Mouse (Mus musculus) neural tube, embryonic 14.5 days (tissue): ENCODE measurements around the gene Lzts3. TPM values are rescaled to one million over a fixed set of nuclear protein-coding genes. Genes with fewer than 3 reads are reported as not detected.
A peak's percentile ranks its signal among the peaks of the same experiment; 100 is the strongest.

Source experiments
- ATAC-seq: fragments of 200-750 bp; cut with Nextera tagmentation; 2 replicates; pipeline ENCODE4 v1.8.0; 2017; ENCODE audit warnings: low read depth, mild to moderate bottlenecking, moderate TSS enrichment, moderate library complexity
- H3K27ac ChIP-seq: fragments of 300-500 bp; sonication (generic); 2 replicates; pipeline ENCODE4 v1.5.1; 2014; ENCODE audit warnings: low read depth, mild to moderate bottlenecking, control low read depth, low read length, moderate library complexity, mixed read lengths
- H3K27me3 ChIP-seq: fragments of 300-500 bp; sonication (generic); 2 replicates; pipeline ENCODE4 v1.6.1; 2014; ENCODE audit warnings: low read length; ENCODE audit not compliant: control insufficient read depth, insufficient read depth
- H3K36me3 ChIP-seq: fragments of 300-500 bp; sonication (generic); 2 replicates; pipeline ENCODE4 v1.6.1; 2014; ENCODE audit warnings: low read length, mixed read lengths; ENCODE audit not compliant: control insufficient read depth, insufficient read depth
- H3K4me1 ChIP-seq: fragments of 300-500 bp; sonication (generic); 2 replicates; pipeline ENCODE4 v1.6.1; 2014; ENCODE audit warnings: low read length; ENCODE audit not compliant: control insufficient read depth, insufficient read depth
- H3K4me2 ChIP-seq: fragments of 300-500 bp; sonication (generic); 2 replicates; pipeline ENCODE4 v1.6.1; 2014; ENCODE audit warnings: mild to moderate bottlenecking, low read depth, low read length, control low read depth
- H3K4me3 ChIP-seq: fragments of 300-500 bp; sonication (generic); 2 replicates; pipeline ENCODE4 v1.5.1; 2014; ENCODE audit warnings: low read depth, low read length, control low read depth, mixed read lengths
- H3K9ac ChIP-seq: fragments of 300-500 bp; sonication (generic); replicated peaks from 2 replicates; pipeline ENCODE4 v1.6.1; 2014; ENCODE audit warnings: low read depth, mild to moderate bottlenecking, control low read depth, low read length, mixed read lengths
- H3K9me3 ChIP-seq: fragments of 300-500 bp; sonication (generic); 2 replicates; pipeline ENCODE4 v1.6.1; 2016; ENCODE audit warnings: low read length; ENCODE audit not compliant: control insufficient read depth
- WGBS: fragments of 180-500 bp; shearing (Covaris S2); extraction: QIAGEN DNeasy Blood & Tissue Kit; methylation state at CpG from one replicate; pipeline ENCODE4 v1.1.7; 2014; 5-methylcytosine and 5-hydroxymethylcytosine counted together
- polyA plus RNA-seq: library from polyadenylated mRNA; unstranded; fragments of >200 nt; fragmentation: Nextera tagmentation; extraction: Ambion mirVana; gene quantifications from 2 replicates; pipeline ENCODE4 v1.2.1, GENCODE M21; 2014

The Lzts3 gene
- polyA plus RNA-seq, 1 experiment from 2014 or later, result 8.4 TPM

DNA sequence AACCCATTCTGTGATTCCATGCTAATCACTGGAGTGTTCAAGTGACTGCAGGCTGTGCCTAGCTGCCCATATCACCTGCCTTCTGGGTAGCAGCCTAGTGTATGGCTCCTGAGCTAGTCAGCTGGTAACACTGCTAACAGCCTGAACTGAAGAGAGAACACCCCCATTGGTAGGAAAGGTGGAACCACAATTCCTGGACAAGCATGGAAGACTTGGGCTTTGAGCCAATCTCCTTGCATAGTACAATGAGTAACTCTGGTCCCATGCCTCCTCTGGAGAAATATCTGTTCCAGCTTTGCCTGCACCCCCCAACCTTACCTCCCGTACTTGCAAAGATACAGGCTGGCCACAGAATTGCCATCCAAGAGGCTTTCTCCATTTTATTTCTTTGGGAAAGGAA is 10.2 kb downstream of the Lzts3 start:
- no peak overlapping the region for H3K9ac ChIP-seq
- no peak for ATAC-seq
- peaks cover 3% of the 10 kb centered on the region for H3K36me3 ChIP-seq
- peaks cover 15% of the 10 kb centered on the region; the same call in 1 of the 2 replicates for H3K4me1 ChIP-seq
- no peak overlapping the region for H3K27ac ChIP-seq
- H3K4me3 ChIP-seq, result no peak overlapping the region
- no peak overlapping the region for H3K4me2 ChIP-seq
- H3K9me3 ChIP-seq, result no peaks in the 10 kb centered on the region
- peaks cover 33% of the 10 kb centered on the region for H3K27me3 ChIP-seq
- 73% methylated on average over 1 of the region's 1 CpGs for WGBS

DNA sequence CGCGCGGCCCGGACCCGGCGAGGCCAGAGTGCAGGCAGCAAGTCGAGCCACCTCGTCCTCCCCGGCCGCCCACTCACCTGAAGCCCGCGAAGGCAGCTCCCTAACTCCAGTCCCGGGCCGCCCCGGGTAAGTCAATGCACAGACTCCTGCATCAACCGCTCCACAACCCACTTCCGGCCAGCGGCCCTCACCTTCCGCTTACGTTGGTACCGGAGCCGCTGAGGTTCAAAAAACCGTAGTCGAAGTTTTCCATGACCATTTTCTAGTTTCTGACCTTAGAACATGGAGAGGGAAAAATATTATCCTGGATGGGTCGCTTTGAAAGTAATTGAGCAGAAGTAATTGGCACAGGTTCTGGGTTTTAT is 12.8 kb downstream of the Lzts3 start, which contains the start of the genes Fastkd5 and Ubox5:
Gene Fastkd5, minus strand, starts transcription at position 189 of the 365 bp plus-strand sequence.
Gene Ubox5, minus strand, starts transcription at position 200 of the 365 bp plus-strand sequence.
- peak within 1 kb of the TSS; percentile 90 for H3K9ac ChIP-seq
- peaks cover 8% of the 10 kb centered on the region; the same call in 1 of the 2 replicates for H3K4me1 ChIP-seq
- H3K4me2 ChIP-seq, result peak within 1 kb of the TSS; percentile 87
- no peaks in the 10 kb centered on the region for H3K9me3 ChIP-seq
- H3K36me3 ChIP-seq, result peaks cover 7% of the 10 kb centered on the region
- H3K4me3 ChIP-seq, result peak within 1 kb of the TSS; percentile 98
- ATAC-seq, result peak; percentile 89
- peak within 1 kb of the TSS; percentile 60 for H3K27ac ChIP-seq
- WGBS, result under 1% methylated on average over 25 of the region's 25 CpGs
- peaks cover 11% of the 10 kb centered on the region for H3K27me3 ChIP-seq

DNA sequence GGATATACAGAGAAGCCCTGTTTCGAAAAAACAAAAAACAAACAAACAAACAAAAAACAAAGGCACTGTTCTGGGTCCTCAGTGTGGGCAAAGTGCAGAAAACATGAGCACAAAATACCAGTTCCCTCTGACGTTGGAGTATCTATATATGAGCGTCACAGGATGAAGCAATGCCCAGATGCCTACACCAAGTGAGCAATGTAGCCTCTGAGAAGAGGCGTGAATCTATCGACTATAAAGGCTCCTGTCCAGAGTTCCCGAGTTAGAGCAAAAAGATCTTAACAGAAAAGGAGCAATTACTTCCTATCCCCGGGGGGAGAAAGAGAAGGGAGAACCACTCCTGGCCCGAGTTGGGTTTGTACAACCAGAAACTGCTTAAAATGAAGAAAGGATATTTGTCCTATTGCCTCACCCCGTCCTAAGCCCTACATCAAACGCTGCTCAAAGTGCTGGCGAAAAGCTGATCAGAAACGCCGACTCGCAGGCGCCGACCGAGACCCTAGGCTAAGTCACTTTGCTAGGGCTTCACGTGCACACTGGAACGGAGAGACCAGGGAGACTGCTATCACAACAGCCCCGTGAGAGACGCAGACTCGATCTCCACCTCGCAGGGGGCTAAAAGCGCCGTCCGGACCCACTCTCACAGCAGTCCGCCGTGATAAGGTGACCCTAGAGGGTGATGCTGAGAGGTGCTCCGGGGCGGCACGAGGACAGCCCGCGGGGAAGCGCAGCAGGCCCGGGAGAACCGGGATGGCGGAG is 13.3 kb downstream of the Lzts3 start:
- H3K4me3 ChIP-seq, result peak overlapping the region; percentile 98
- H3K4me2 ChIP-seq, result peak overlapping the region; percentile 87
- H3K27ac ChIP-seq, result peak overlapping the region; percentile 60
- H3K9ac ChIP-seq, result peak overlapping the region; percentile 90
- peaks cover 7% of the 10 kb centered on the region for H3K27me3 ChIP-seq
- H3K36me3 ChIP-seq, result peaks cover 10% of the 10 kb centered on the region
- H3K9me3 ChIP-seq, result no peaks in the 10 kb centered on the region
- 2% methylated on average over 34 of the region's 37 CpGs for whole genome bisulfite sequencing
- ATAC-seq, result peak; percentile 58
- 0 out of 2 replicates have a peak, but pooled peaks cover 7% of the 10 kb centered on the region for H3K4me1 ChIP-seq

DNA sequence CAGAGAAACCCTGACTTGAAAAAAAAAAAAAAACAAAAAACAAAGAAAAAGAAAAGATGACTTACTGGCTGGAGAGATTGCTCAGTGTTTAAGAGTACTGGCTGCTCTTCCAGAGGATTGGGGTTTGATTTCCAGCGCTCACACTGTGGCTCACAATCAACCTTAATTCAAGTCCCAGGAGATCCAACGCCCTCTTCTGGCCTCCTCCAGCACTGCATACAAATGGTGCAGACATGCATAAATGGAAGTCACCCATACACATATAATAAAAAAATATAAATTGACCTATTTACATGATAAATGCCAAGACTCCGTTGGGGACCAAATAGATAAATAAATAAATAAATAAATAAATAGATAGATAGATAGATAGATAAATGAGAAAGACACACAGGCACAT is 14.2 kb downstream of the Lzts3 start:
- Histone ChIP-seq H3K4me1 (0 out of 2 replicates have a peak, but pooled peaks cover 7% of the 10 kb centered on the region), H3K4me3 (peak overlapping the region; percentile 98; the same call in 1 of the 2 replicates), H3K9me3 (no peaks in the 10 kb centered on the region), H3K36me3 (peaks cover 10% of the 10 kb centered on the region), H3K27me3 (no peaks in the 10 kb centered on the region), H3K4me2 (peak overlapping the region; percentile 87; the same call in 1 of the 2 replicates), H3K9ac (no peak overlapping the region), H3K27ac (no peak overlapping the region)
- WGBS, result 59% methylated on average over 3 of the region's 3 CpGs
- no peak for ATAC-seq

DNA sequence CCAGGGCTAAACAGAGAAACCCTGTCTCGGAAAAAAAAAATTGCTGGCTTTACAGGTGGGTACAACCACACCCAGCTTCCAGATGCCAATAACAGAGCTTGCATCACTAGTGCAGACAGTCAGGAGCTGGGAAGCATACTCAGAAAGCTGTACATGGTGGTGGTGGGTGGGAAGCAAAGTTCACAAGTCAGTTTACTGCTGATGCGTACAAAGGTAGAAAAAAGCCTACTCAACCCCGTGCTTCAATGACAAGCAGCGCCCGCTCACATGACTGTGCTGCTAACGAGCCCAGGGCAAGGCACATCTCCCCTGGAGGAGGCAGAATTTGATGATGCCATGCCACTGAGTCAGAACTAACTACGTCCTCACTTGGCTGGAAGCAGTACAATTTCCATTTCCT is 23.6 kb downstream of the Lzts3 start:
- Histone ChIP-seq H3K27ac (no peak overlapping the region), H3K4me1 (no peaks in the 10 kb centered on the region), H3K4me2 (no peak overlapping the region), H3K27me3 (no peaks in the 10 kb centered on the region), H3K36me3 (peaks cover 22% of the 10 kb centered on the region), H3K4me3 (no peak overlapping the region), H3K9me3 (no peaks in the 10 kb centered on the region), H3K9ac (no peak overlapping the region)
- no peak for ATAC-seq
- 95% methylated on average over 7 of the region's 7 CpGs for WGBS

DNA sequence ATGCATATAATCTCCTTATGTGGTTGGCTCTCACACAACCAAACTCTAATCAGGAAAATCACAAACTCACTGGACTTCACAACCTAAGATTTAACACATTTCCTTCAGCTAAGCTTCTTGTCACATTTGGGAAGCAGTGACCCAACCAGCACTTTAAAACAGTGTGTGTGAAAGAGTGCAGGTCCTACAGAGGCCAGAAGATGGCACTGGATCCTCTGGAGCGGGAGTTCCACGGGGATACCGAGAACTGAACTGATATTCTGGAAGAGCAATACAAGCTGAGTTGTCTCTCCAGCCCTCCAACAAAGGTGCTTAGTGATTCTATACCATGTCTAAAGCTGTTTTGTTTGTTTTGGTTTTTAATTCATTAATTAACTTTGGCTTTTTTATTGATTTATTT is 29.5 kb downstream of the Lzts3 start:
- Histone ChIP-seq H3K4me2 (no peak overlapping the region), H3K27ac (no peak overlapping the region), H3K4me1 (no peaks in the 10 kb centered on the region), H3K4me3 (no peak overlapping the region), H3K9ac (no peak overlapping the region), H3K27me3 (no peaks in the 10 kb centered on the region), H3K9me3 (no peaks in the 10 kb centered on the region), H3K36me3 (peaks cover 24% of the 10 kb centered on the region)
- WGBS, result 68% methylated on average over 3 of the region's 3 CpGs
- no peak for ATAC-seq

DNA sequence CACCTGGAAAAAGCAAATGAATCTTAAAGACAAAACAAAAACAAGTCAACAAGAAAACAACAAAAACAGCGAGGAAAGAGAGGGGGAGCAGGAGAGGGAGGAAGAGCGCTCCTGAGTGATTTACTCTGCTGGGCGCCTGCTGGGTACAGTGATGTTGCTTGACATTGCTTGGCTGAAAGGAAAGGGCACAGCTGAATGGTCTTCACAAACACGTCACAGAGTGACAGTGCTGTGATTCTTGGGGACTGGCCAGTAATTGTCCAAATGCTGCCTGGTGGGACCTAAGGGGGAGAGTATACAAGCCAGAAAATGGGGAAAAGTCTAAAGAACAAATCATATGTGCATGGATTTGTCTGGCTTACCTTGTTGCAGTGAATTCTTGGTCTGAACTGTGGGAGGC is 40.4 kb downstream of the Lzts3 start:
- ATAC-seq, result no peak
- H3K4me2 ChIP-seq, result no peak overlapping the region
- H3K9ac ChIP-seq, result no peak overlapping the region
- no peak overlapping the region for H3K27ac ChIP-seq
- no peak overlapping the region for H3K4me3 ChIP-seq
- peaks cover 26% of the 10 kb centered on the region for H3K36me3 ChIP-seq
- no peaks in the 10 kb centered on the region for H3K4me1 ChIP-seq
- no peaks in the 10 kb centered on the region for H3K9me3 ChIP-seq
- WGBS, result 80% methylated on average over 4 of the region's 4 CpGs
- H3K27me3 ChIP-seq, result no peaks in the 10 kb centered on the region

DNA sequence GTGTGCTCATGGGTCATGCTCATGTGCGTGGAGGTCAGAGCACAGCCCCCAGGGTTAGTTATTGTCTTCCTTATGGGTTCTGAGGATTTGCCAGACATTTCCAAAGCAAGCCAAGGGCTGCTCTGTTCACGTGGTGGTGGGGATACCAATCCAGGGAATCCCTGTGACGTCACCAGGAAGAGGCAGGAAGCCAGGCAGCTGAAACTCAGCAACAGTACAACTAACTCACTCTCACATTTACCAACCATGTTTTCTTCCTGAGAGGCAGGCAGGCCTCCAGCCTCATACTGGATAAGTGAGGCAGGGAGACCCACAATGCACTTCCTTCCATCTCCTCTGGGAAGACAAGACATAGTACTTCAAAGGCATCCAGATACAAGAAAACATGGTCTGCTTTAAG is 44.2 kb downstream of the Lzts3 start:
- 69% methylated on average over 3 of the region's 3 CpGs for WGBS
- Histone ChIP-seq H3K27ac (no peak overlapping the region), H3K4me1 (no peaks in the 10 kb centered on the region), H3K4me2 (no peak overlapping the region), H3K4me3 (no peak overlapping the region), H3K9ac (no peak overlapping the region), H3K27me3 (no peaks in the 10 kb centered on the region), H3K9me3 (no peaks in the 10 kb centered on the region), H3K36me3 (peaks cover 24% of the 10 kb centered on the region)
- no peak for ATAC-seq

DNA sequence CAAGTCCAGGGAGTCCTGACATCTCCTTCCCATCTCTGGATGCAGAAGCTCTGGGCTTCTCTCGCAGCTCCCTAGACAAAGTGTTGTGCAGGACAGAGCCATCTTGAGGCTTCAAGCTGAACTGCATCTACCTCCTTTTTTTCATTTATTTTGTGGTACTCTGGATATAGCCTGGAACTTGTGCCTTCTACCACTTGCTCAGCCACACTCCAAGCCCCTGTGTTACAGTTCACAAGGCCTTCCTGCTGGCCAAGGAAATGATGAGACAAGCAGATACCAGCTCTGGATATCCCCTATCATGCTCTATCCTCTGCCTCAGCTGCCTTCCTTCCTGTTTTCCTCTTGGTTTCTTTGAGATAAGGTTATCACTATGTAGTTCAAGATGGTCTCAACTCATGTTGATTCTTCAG is 45.0 kb downstream of the Lzts3 start:
- Histone ChIP-seq H3K4me2 (no peak overlapping the region), H3K4me1 (no peaks in the 10 kb centered on the region), H3K9ac (no peak overlapping the region), H3K4me3 (no peak overlapping the region), H3K36me3 (peaks cover 20% of the 10 kb centered on the region), H3K9me3 (no peaks in the 10 kb centered on the region), H3K27me3 (no peaks in the 10 kb centered on the region), H3K27ac (no peak overlapping the region)
- 16% methylated on average over 1 of the region's 1 CpGs for WGBS
- peak; percentile 71; the same call in 1 of the 2 replicates for ATAC-seq
